Mouse (Mus musculus): ENCODE results near the gene Wdr95. TPM values are rescaled to one million over a fixed set of nuclear protein-coding genes. Genes with fewer than 3 reads are reported as not detected.
A peak's percentile ranks its signal among the peaks of the same experiment; 100 is the strongest.

Wdr95 gene
- polyA plus RNA-seq, 1 experiment from 2014 or later, result 0.30 TPM

- peak; percentile 27 for DNase-seq
- 19% methylated on average over 10 of the region's 10 CpGs for WGBS
- H3K4me2 ChIP-seq (ENCODE audit: low read length), result no peak overlapping the region
Observed at GRCm38 (mm10) chr5:149577449-149577848, 49.0 kb downstream of the Wdr95 start.

GRCm38 (mm10) chr5:149582642-149583262, 54.3 kb downstream of the Wdr95 start:
- Histone ChIP-seq H3K4me2 (ENCODE audit: low read length) (no peak overlapping the region), H3K4me3 (replicated peaks; ENCODE audit: low read depth, low read length) (no peak overlapping the region), H3K27ac (replicated peaks; ENCODE audit: low read depth, low read length) (no peak overlapping the region), H3K9ac (replicated peaks; ENCODE audit: low read length) (no peak overlapping the region), H3K4me1 (ENCODE audit: control insufficient read depth, insufficient read depth, low read length) (0 out of 2 replicates have a peak, but pooled peaks cover 2% of the 10 kb centered on the region), H3K36me3 (ENCODE audit: control insufficient read depth, insufficient read depth, low read length) (no peaks in the 10 kb centered on the region), H3K9me3 (ENCODE audit: control insufficient read depth, low read length) (no peaks in the 10 kb centered on the region), H3K27me3 (ENCODE audit: control insufficient read depth, insufficient read depth, low read length) (no peaks in the 10 kb centered on the region)
- ATAC-seq (ENCODE audit: low FRiP score, low TSS enrichment) (no peak), DNase-seq (no peak)
- WGBS, result 55% methylated on average over 5 of the region's 5 CpGs

More at GRCm38 (mm10) chr5:149577449-149577848, 49.0 kb downstream of the Wdr95 start:
- no peak for ATAC-seq (ENCODE audit: low FRiP score, low TSS enrichment)
- Histone ChIP-seq H3K36me3 (ENCODE audit: control insufficient read depth, insufficient read depth, low read length) (no peaks in the 10 kb centered on the region), H3K4me3 (replicated peaks; ENCODE audit: low read depth, low read length) (no peak overlapping the region), H3K27ac (replicated peaks; ENCODE audit: low read depth, low read length) (peak overlapping the region; percentile 60), H3K9ac (replicated peaks; ENCODE audit: low read length) (no peak overlapping the region), H3K9me3 (ENCODE audit: control insufficient read depth, low read length) (no peaks in the 10 kb centered on the region), H3K27me3 (ENCODE audit: control insufficient read depth, insufficient read depth, low read length) (no peaks in the 10 kb centered on the region), H3K4me1 (ENCODE audit: control insufficient read depth, insufficient read depth, low read length) (peaks cover 6% of the 10 kb centered on the region)

- no peak overlapping the region for H3K4me2 ChIP-seq (ENCODE audit: low read length)
- H3K9ac ChIP-seq (replicated peaks; ENCODE audit: low read length), result no peak overlapping the region
- H3K36me3 ChIP-seq (ENCODE audit: control insufficient read depth, insufficient read depth, low read length), result no peaks in the 10 kb centered on the region
- WGBS, result 31% methylated on average over 8 of the region's 8 CpGs
- DNase-seq (no peak), ATAC-seq (ENCODE audit: low FRiP score, low TSS enrichment) (no peak)
- H3K4me1 ChIP-seq (ENCODE audit: control insufficient read depth, insufficient read depth, low read length), result 0 out of 2 replicates have a peak, but pooled peaks cover 2% of the 10 kb centered on the region
- H3K27ac ChIP-seq (replicated peaks; ENCODE audit: low read depth, low read length), result no peak overlapping the region
- no peak overlapping the region for H3K4me3 ChIP-seq (replicated peaks; ENCODE audit: low read depth, low read length)
- H3K9me3 ChIP-seq (ENCODE audit: control insufficient read depth, low read length), result no peaks in the 10 kb centered on the region
- no peaks in the 10 kb centered on the region for H3K27me3 ChIP-seq (ENCODE audit: control insufficient read depth, insufficient read depth, low read length)
Observed at GRCm38 (mm10) chr5:149583507-149583906, 55.0 kb downstream of the Wdr95 start.

GRCm38 (mm10) chr5:149584154-149584655, 55.7 kb downstream of the Wdr95 start:
- ATAC-seq (ENCODE audit: low FRiP score, low TSS enrichment) (no peak), DNase-seq (peak; percentile 51)
- 0 out of 2 replicates have a peak, but pooled peaks cover 5% of the 10 kb centered on the region for H3K4me1 ChIP-seq (ENCODE audit: control insufficient read depth, insufficient read depth, low read length)
- H3K27ac ChIP-seq (replicated peaks; ENCODE audit: low read depth, low read length), result peak overlapping the region; percentile 60; the same call in 1 of the 2 replicates
- no peak overlapping the region for H3K4me2 ChIP-seq (ENCODE audit: low read length)
- no peaks in the 10 kb centered on the region for H3K27me3 ChIP-seq (ENCODE audit: control insufficient read depth, insufficient read depth, low read length)
- H3K9ac ChIP-seq (replicated peaks; ENCODE audit: low read length), result no peak overlapping the region
- no peaks in the 10 kb centered on the region for H3K9me3 ChIP-seq (ENCODE audit: control insufficient read depth, low read length)
- 60% methylated on average over 8 of the region's 8 CpGs for WGBS
- H3K36me3 ChIP-seq (ENCODE audit: control insufficient read depth, insufficient read depth, low read length), result no peaks in the 10 kb centered on the region
- no peak overlapping the region for H3K4me3 ChIP-seq (replicated peaks; ENCODE audit: low read depth, low read length)

- Histone ChIP-seq H3K4me3 (replicated peaks; ENCODE audit: low read depth, low read length) (no peak overlapping the region), H3K27me3 (ENCODE audit: control insufficient read depth, insufficient read depth, low read length) (no peaks in the 10 kb centered on the region), H3K9ac (replicated peaks; ENCODE audit: low read length) (no peak overlapping the region), H3K36me3 (ENCODE audit: control insufficient read depth, insufficient read depth, low read length) (no peaks in the 10 kb centered on the region), H3K4me1 (ENCODE audit: control insufficient read depth, insufficient read depth, low read length) (0 out of 2 replicates have a peak, but pooled peaks cover 5% of the 10 kb centered on the region), H3K27ac (replicated peaks; ENCODE audit: low read depth, low read length) (no peak overlapping the region), H3K9me3 (ENCODE audit: control insufficient read depth, low read length) (no peaks in the 10 kb centered on the region), H3K4me2 (ENCODE audit: low read length) (no peak overlapping the region)
- WGBS, result 85% methylated on average over 1 of the region's 1 CpGs
- DNase-seq (no peak), ATAC-seq (ENCODE audit: low FRiP score, low TSS enrichment) (no peak)
Observed at GRCm38 (mm10) chr5:149585231-149585630, 56.8 kb downstream of the Wdr95 start.

- Histone ChIP-seq H3K4me2 (ENCODE audit: low read length) (no peak overlapping the region), H3K36me3 (ENCODE audit: control insufficient read depth, insufficient read depth, low read length) (no peaks in the 10 kb centered on the region), H3K27me3 (ENCODE audit: control insufficient read depth, insufficient read depth, low read length) (no peaks in the 10 kb centered on the region), H3K9me3 (ENCODE audit: control insufficient read depth, low read length) (no peaks in the 10 kb centered on the region), H3K27ac (replicated peaks; ENCODE audit: low read depth, low read length) (no peak overlapping the region), H3K9ac (replicated peaks; ENCODE audit: low read length) (no peak overlapping the region), H3K4me1 (ENCODE audit: control insufficient read depth, insufficient read depth, low read length) (0 out of 2 replicates have a peak, but pooled peaks cover 5% of the 10 kb centered on the region), H3K4me3 (replicated peaks; ENCODE audit: low read depth, low read length) (no peak overlapping the region)
- WGBS, result 46% methylated on average over 10 of the region's 10 CpGs
- no peak for DNase-seq
- no peak for ATAC-seq (ENCODE audit: low FRiP score, low TSS enrichment)
Observed at GRCm38 (mm10) chr5:149585910-149586309, 57.4 kb downstream of the Wdr95 start.

- no peaks in the 10 kb centered on the region for H3K27me3 ChIP-seq (ENCODE audit: control insufficient read depth, insufficient read depth, low read length)
- H3K4me1 ChIP-seq (ENCODE audit: control insufficient read depth, insufficient read depth, low read length), result 0 out of 2 replicates have a peak, but pooled peaks cover 5% of the 10 kb centered on the region
- H3K4me2 ChIP-seq (ENCODE audit: low read length), result no peak overlapping the region
- no peak overlapping the region for H3K27ac ChIP-seq (replicated peaks; ENCODE audit: low read depth, low read length)
- H3K4me3 ChIP-seq (replicated peaks; ENCODE audit: low read depth, low read length), result no peak overlapping the region
- WGBS, result 89% methylated on average over 11 of the region's 11 CpGs
- H3K9ac ChIP-seq (replicated peaks; ENCODE audit: low read length), result no peak overlapping the region
- no peaks in the 10 kb centered on the region for H3K9me3 ChIP-seq (ENCODE audit: control insufficient read depth, low read length)
- no peak for ATAC-seq (ENCODE audit: low FRiP score, low TSS enrichment)
- H3K36me3 ChIP-seq (ENCODE audit: control insufficient read depth, insufficient read depth, low read length), result no peaks in the 10 kb centered on the region
- DNase-seq, result no peak
Observed at GRCm38 (mm10) chr5:149587327-149587895, 58.9 kb downstream of the Wdr95 start.

- 0 out of 2 replicates have a peak, but pooled peaks cover 3% of the 10 kb centered on the region for H3K4me1 ChIP-seq (ENCODE audit: control insufficient read depth, insufficient read depth, low read length)
- ATAC-seq (ENCODE audit: low FRiP score, low TSS enrichment), result no peak
- no peaks in the 10 kb centered on the region for H3K36me3 ChIP-seq (ENCODE audit: control insufficient read depth, insufficient read depth, low read length)
- 70% methylated on average over 7 of the region's 7 CpGs for WGBS
- H3K4me2 ChIP-seq (ENCODE audit: low read length), result no peak overlapping the region
- H3K27ac ChIP-seq (replicated peaks; ENCODE audit: low read depth, low read length), result no peak overlapping the region
- no peak overlapping the region for H3K4me3 ChIP-seq (replicated peaks; ENCODE audit: low read depth, low read length)
- DNase-seq, result no peak
- H3K9ac ChIP-seq (replicated peaks; ENCODE audit: low read length), result no peak overlapping the region
- H3K27me3 ChIP-seq (ENCODE audit: control insufficient read depth, insufficient read depth, low read length), result no peaks in the 10 kb centered on the region
- H3K9me3 ChIP-seq (ENCODE audit: control insufficient read depth, low read length), result no peaks in the 10 kb centered on the region
Observed at GRCm38 (mm10) chr5:149588814-149589534, 60.5 kb downstream of the Wdr95 start.
